Mouse (Mus musculus) heart, embryonic 14.5 days (tissue): ENCODE data around the gene Zfp788. TPM values are rescaled to one million over a fixed set of nuclear protein-coding genes. Genes with fewer than 3 reads are reported as not detected.
A peak's percentile ranks its signal among the peaks of the same experiment; 100 is the strongest.
"Not testable (repeated sequence)": the region's sequence is repeated elsewhere in the genome, so short reads cannot be mapped to it uniquely, and the experiment has no call there.

Experiments
- ATAC-seq: fragments of 200-750 bp; cut with Nextera tagmentation; 2 replicates; pipeline ENCODE4 v1.8.0; 2017; ENCODE audit warnings: low read depth, moderate TSS enrichment; ENCODE audit not compliant: insufficient number of reproducible peaks, insufficient read depth, low FRiP score
- H3K27ac ChIP-seq, 2 experiments: fragments of 200-500 bp in 1 of 2; fragments of 300-500 bp in 1 of 2; sonication (generic) in 1 of 2; replicated peaks in 1 of 2; 2 replicates each; pipeline ENCODE4 v1.5.1; 2012 to 2014; ENCODE audit warnings: low read depth in 2 of 2, low read length in 2 of 2, control low read depth in 1 of 2, mild to moderate bottlenecking in 1 of 2, mixed read lengths in 1 of 2; ENCODE audit not compliant: control insufficient read depth in 1 of 2, insufficient read depth in 1 of 2
- H3K27me3 ChIP-seq: fragments of 300-500 bp; sonication (generic); 2 replicates; pipeline ENCODE4 v1.6.1; 2014; ENCODE audit warnings: mild to moderate bottlenecking, low read length, control low read depth; ENCODE audit not compliant: control insufficient read depth, insufficient read depth
- H3K36me3 ChIP-seq: fragments of 300-500 bp; sonication (generic); 2 replicates; pipeline ENCODE4 v1.6.1; 2014; ENCODE audit warnings: mild to moderate bottlenecking, control low read depth, low read length, mixed read lengths; ENCODE audit not compliant: control insufficient read depth, insufficient read depth
- H3K4me1 ChIP-seq, 2 experiments: fragments of 200-500 bp in 1 of 2; fragments of 300-500 bp in 1 of 2; sonication (generic) in 1 of 2; 2 replicates each; pipeline ENCODE4 v1.6.1; 2012 to 2014; ENCODE audit warnings: low read length in 2 of 2, control low read depth in 1 of 2, mixed read lengths in 1 of 2; ENCODE audit not compliant: control insufficient read depth in 2 of 2, insufficient read depth in 2 of 2
- H3K4me2 ChIP-seq: fragments of 300-500 bp; sonication (generic); 2 replicates; pipeline ENCODE4 v1.6.1; 2014; ENCODE audit warnings: mild to moderate bottlenecking, low read length
- H3K4me3 ChIP-seq, 2 experiments: fragments of 200-500 bp in 1 of 2; fragments of 300-500 bp in 1 of 2; sonication (generic) in 1 of 2; 2 replicates each; pipeline ENCODE4 v1.5.1; 2012 to 2014; ENCODE audit warnings: low read length in 2 of 2, mild to moderate bottlenecking in 2 of 2, control low read depth in 1 of 2, low read depth in 1 of 2, moderate library complexity in 1 of 2; ENCODE audit not compliant: control insufficient read depth in 1 of 2, insufficient read depth in 1 of 2
- H3K9ac ChIP-seq: fragments of 300-500 bp; sonication (generic); 2 replicates; pipeline ENCODE4 v1.6.1; 2014; ENCODE audit warnings: mild to moderate bottlenecking, low read length
- H3K9me3 ChIP-seq: fragments of 300-500 bp; sonication (generic); 2 replicates; pipeline ENCODE4 v1.6.1; 2016; ENCODE audit warnings: low read length, control low read depth; ENCODE audit not compliant: control insufficient read depth
- WGBS: fragments of 180-500 bp; shearing (Covaris S2); extraction: QIAGEN DNeasy Blood & Tissue Kit; methylation state at CpG from one replicate; pipeline ENCODE4 v1.1.7; 2014; 5-methylcytosine and 5-hydroxymethylcytosine counted together
- polyA plus RNA-seq: library from polyadenylated mRNA; unstranded; fragments of >200 nt; fragmentation: Nextera tagmentation; extraction: Ambion mirVana; gene quantifications from 2 replicates; pipeline ENCODE4 v1.2.1, GENCODE M21; 2014

The Zfp788 gene
- polyA plus RNA-seq, 1 experiment from 2014 or later = 6.8 TPM

- peak; percentile 96 for ATAC-seq
- peaks cover 5% of the 10 kb centered on the region for H3K9me3 ChIP-seq
- H3K4me1 ChIP-seq = 0 out of 4 replicates have a peak, but pooled peaks cover 0 to 8% of the 10 kb centered on the region in 2 experiments
Measured at GRCm38 (mm10) chr7:41633221-41633984, 400 bp downstream of the Zfp788 start.

GRCm38 (mm10) chr7:41674326-41674725 lies 41.3 kb downstream of the Zfp788 start:
- not testable (repeated sequence) for H3K9me3 ChIP-seq, ATAC-seq, H3K4me2 ChIP-seq, H3K9ac ChIP-seq, H3K4me1 ChIP-seq, H3K27ac ChIP-seq, H3K27me3 ChIP-seq, H3K4me3 ChIP-seq, H3K36me3 ChIP-seq
- 64% methylated on average over 1 of the region's 1 CpGs for WGBS

More at GRCm38 (mm10) chr7:41633221-41633984, 400 bp downstream of the Zfp788 start:
- Histone ChIP-seq H3K36me3 (peaks cover 26% of the 10 kb centered on the region), H3K9ac (peak overlapping the region; percentile 78), H3K4me2 (peak overlapping the region; percentile 93), H3K27ac (peak overlapping the region; percentile 96 to 98), H3K4me3 (peak overlapping the region; percentile 64 to 72), H3K27me3 (no peaks in the 10 kb centered on the region)
- under 1% methylated on average over 24 of the region's 26 CpGs for WGBS

Other genes starting within 250 kb of the Zfp788 start
- 10.5 and 11.9 TPM in 2 replicates for gene AI987944, start 239.8 kb upstream of the Zfp788 start, polyA plus RNA-seq
- gene Vmn2r57, start 184.5 kb upstream of the Zfp788 start, polyA plus RNA-seq = 0.12 and 0.19 TPM in 2 replicates
- gene Gm20449, start 133.8 kb upstream of the Zfp788 start, polyA plus RNA-seq = 0.05 and 0.20 TPM in 2 replicates
- gene AW146154, start 133.3 kb upstream of the Zfp788 start, polyA plus RNA-seq = 6.3 and 7.1 TPM in 2 replicates
- gene Gm6871, start 59.5 kb upstream of the Zfp788 start, polyA plus RNA-seq = 0.13 TPM in 1 of 2 replicates, not detected in the other
- 6.4 and 7.6 TPM in 2 replicates for gene 2610021A01Rik, start 34.0 kb upstream of the Zfp788 start, polyA plus RNA-seq
- gene Vmn2r58, start 239.5 kb downstream of the Zfp788 start, polyA plus RNA-seq = not detected in 2 replicates